In the genomic region with DNA sequence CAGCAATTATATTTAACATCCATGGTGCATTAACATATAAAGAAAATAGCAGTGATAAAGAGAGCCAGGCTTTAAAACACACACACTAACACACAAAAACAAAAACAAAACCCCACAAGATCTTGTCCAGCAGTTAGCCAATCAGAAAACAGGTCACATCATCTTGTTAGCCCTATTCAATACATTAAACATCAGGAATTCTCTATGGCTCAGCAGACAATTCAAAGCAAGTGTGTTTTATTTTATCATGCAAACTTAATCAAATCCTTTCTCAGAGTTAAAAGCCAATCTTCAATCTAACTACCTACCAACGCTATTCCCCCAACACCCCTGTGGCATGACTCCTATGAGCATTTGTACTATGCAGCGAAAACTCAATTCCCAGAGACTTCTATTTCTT, we compare ENCODE assay signal across 8 mouse cellular contexts. TPM values are rescaled to one million over a fixed set of nuclear protein-coding genes. Genes with fewer than 3 reads are reported as not detected.
DNase-seq lines count a peak whose midpoint lies in the region; ATAC-seq and TF ChIP-seq lines count a peak whose summit lies in the region.

No protein-coding gene starts in this region.

- H3K9ac ChIP-seq in heart, embryonic 11.5 days (ENCODE audit: low read depth, low read length): no peak overlapping the region
- peak overlapping the region; percentile 73 for H3K9ac ChIP-seq in hindbrain, embryonic 13.5 days
- H3K9ac ChIP-seq in midbrain, embryonic 11.5 days (ENCODE audit: low read length): no peak overlapping the region

- no peak for TF ChIP-seq CTCF in brain, embryonic 14.5 days (IDR thresholded peaks at IDR 0.05; ENCODE audit: borderline replicate concordance, extremely low read depth, insufficient read depth, insufficient read length)

- TF ChIP-seq POLR2A in brain, embryonic 14.5 days (IDR thresholded peaks at IDR 0.05; ENCODE audit: borderline replicate concordance, extremely low read depth, insufficient read depth, insufficient read length, poor library complexity, severe bottlenecking): no peak

- no peaks in the 10 kb centered on the region for H3K4me1 ChIP-seq in heart, embryonic 11.5 days (ENCODE audit: control insufficient read depth, insufficient read depth, low read length)
- peaks cover 20% of the 10 kb centered on the region for H3K4me1 ChIP-seq in hindbrain, embryonic 13.5 days (replicated peaks)
- no peaks in the 10 kb centered on the region for H3K4me1 ChIP-seq in midbrain, embryonic 11.5 days (ENCODE audit: control insufficient read depth, insufficient read depth, low read length)

- whole genome bisulfite sequencing in heart, embryonic 11.5 days (ENCODE audit: insufficient replicate concordance): 22% methylated on average over 2 of the region's 2 CpGs
- WGBS in hindbrain, embryonic 13.5 days: 20% methylated on average over 2 of the region's 2 CpGs
- 14% methylated on average over 2 of the region's 2 CpGs for WGBS in midbrain, embryonic 11.5 days

- H3K4me3 ChIP-seq in heart, embryonic 11.5 days (ENCODE audit: low read depth, low read length): peak overlapping the region; percentile 45
- peak overlapping the region; percentile 48 for H3K4me3 ChIP-seq in hindbrain, embryonic 13.5 days
- no peak overlapping the region for H3K4me3 ChIP-seq in midbrain, embryonic 11.5 days (ENCODE audit: low read depth, low read length)

- no peak for ATAC-seq in heart, embryonic 11.5 days (replicated peaks; ENCODE audit: insufficient number of reproducible peaks, low FRiP score, low TSS enrichment)
- no peak for ATAC-seq in hindbrain, embryonic 13.5 days (ENCODE audit: low FRiP score)
- ATAC-seq in midbrain, embryonic 11.5 days (ENCODE audit: low FRiP score): no peak

- intact Hi-C loops in heart, postnatal 25 days (cut with DNase I): loop anchor here (5.0 kb wide), 1 partner anchor 71 kb away; no protein-coding TSS in a partner anchor

- H3K4me2 ChIP-seq in heart, embryonic 11.5 days: peak overlapping the region; percentile 63
- H3K4me2 ChIP-seq in hindbrain, embryonic 13.5 days: peak overlapping the region; percentile 65
- peak overlapping the region; percentile 47; the same call in 1 of the 2 replicates for H3K4me2 ChIP-seq in midbrain, embryonic 11.5 days

- no peak overlapping the region for H3K27ac ChIP-seq in heart, embryonic 11.5 days (ENCODE audit: low read depth, low read length)
- H3K27ac ChIP-seq in hindbrain, embryonic 13.5 days: no peak overlapping the region
- no peak overlapping the region for H3K27ac ChIP-seq in midbrain, embryonic 11.5 days (ENCODE audit: low read depth, low read length)

- H3K9me3 ChIP-seq in heart, embryonic 11.5 days (replicated peaks; ENCODE audit: control insufficient read depth, low read length): no peaks in the 10 kb centered on the region
- H3K9me3 ChIP-seq in hindbrain, embryonic 13.5 days: no peaks in the 10 kb centered on the region
- H3K9me3 ChIP-seq in midbrain, embryonic 11.5 days (ENCODE audit: control insufficient read depth, low read length): no peaks in the 10 kb centered on the region

- DNase-seq in heart, postnatal 25 days (ENCODE audit: low spot score): no peak
- peak; percentile 49 for DNase-seq in brain, embryonic 14.5 days (ENCODE audit: low read depth)
- DNase-seq in midbrain, embryonic 11.5 days (ENCODE audit: low spot score, missing footprints): no peak
- DNase-seq in right cerebral cortex, postnatal 25 days: no peak
- no peak for DNase-seq in cerebellum, postnatal 25 days
- DNase-seq in ovary, adult 18-20 months (ENCODE audit: low spot score): no peak

- H3K27me3 ChIP-seq in heart, embryonic 11.5 days (ENCODE audit: control insufficient read depth, insufficient read depth, low read length): no peaks in the 10 kb centered on the region
- no peaks in the 10 kb centered on the region for H3K27me3 ChIP-seq in hindbrain, embryonic 13.5 days
- no peaks in the 10 kb centered on the region for H3K27me3 ChIP-seq in midbrain, embryonic 11.5 days (ENCODE audit: control insufficient read depth, insufficient read depth, low read length)

- H3K36me3 ChIP-seq in heart, embryonic 11.5 days (ENCODE audit: control insufficient read depth, insufficient read depth, low read length): no peaks in the 10 kb centered on the region
- no peaks in the 10 kb centered on the region for H3K36me3 ChIP-seq in hindbrain, embryonic 13.5 days
- no peaks in the 10 kb centered on the region for H3K36me3 ChIP-seq in midbrain, embryonic 11.5 days (ENCODE audit: control insufficient read depth, insufficient read depth, low read length)

RNA-seq across cellular contexts. Expression of a gene that starts 1.4 kb away (rescaled TPM):
- polyA plus RNA-seq in heart, embryonic 11.5 days (2014; fragmentation: Nextera tagmentation; extraction: Ambion mirVana): 10.3 and 13.8 TPM in 2 replicates
- 10 to 100 TPM in 1 of 2 experiments, 1 to 10 TPM in 1; 6.4 to 10.7 TPM for total RNA-seq in heart, postnatal 25 days (2021)
- 27.9 and 40.3 TPM in 2 replicates for polyA plus RNA-seq in brain, embryonic 14.5 days (2012; rRNA removed)
- 23.9 and 26.2 TPM in 2 replicates for polyA plus RNA-seq in hindbrain, embryonic 13.5 days (2015; fragmentation: Nextera tagmentation; extraction: Ambion mirVana)
- 14.8 and 15.6 TPM in 2 replicates for polyA plus RNA-seq in midbrain, embryonic 11.5 days (2014; fragmentation: Nextera tagmentation; extraction: Ambion mirVana)
